Comparison of ENCODE assay signal across 9 mouse cellular contexts in genomic region chr9:13587085-13587933, GRCm38 (mm10).
DNase-seq lines count a peak whose midpoint lies in the region; ATAC-seq lines count a peak whose summit lies in the region.
"Had no signal": no experiment of that assay in that cellular context is flagged by ENCODE, and none has a peak within 500 bp of the region (broad histone marks: within the 10 kb centered on the region; RNA-seq: fewer than 3 reads in every experiment).

No protein-coding gene starts in this region.

- H3K4me1 ChIP-seq in liver, embryonic 13.5 days (replicated peaks), result peaks cover 4% of the 10 kb centered on the region; the same call in 1 of the 2 replicates

- intact Hi-C loops in heart, postnatal 14 days (cut with DNase I), result loop anchor here (5.0 kb wide), 1 partner anchor 65 kb away; no protein-coding TSS in a partner anchor

- no peak overlapping the region for H3K9ac ChIP-seq in liver, embryonic 13.5 days
- H3K9ac ChIP-seq: liver, embryonic 14.5 days had no signal

- 28% methylated on average over 9 of the region's 9 CpGs for WGBS in liver, embryonic 13.5 days (ENCODE audit: insufficient replicate concordance)

- no peaks in the 10 kb centered on the region for H3K36me3 ChIP-seq in liver, embryonic 13.5 days

- ATAC-seq in liver, embryonic 13.5 days (ENCODE audit: low read depth), result peak; percentile 68

- H3K4me2 ChIP-seq in liver, embryonic 13.5 days, result no peak overlapping the region

- no peak overlapping the region for H3K27ac ChIP-seq in liver, embryonic 13.5 days
- H3K27ac ChIP-seq: liver, embryonic 14.5 days had no signal

- DNase-seq in kidney, adult 9 months, result peak; percentile 39
- DNase-seq in kidney, postnatal 25 days, result no peak
- DNase-seq in R1 (ENCODE audit: low read depth, low spot score), result peak; percentile 13
- peak; percentile 25 to 26 for DNase-seq in heart, postnatal 14 days
- DNase-seq in liver, embryonic 13.5 days, result no peak
- DNase-seq in spleen, adult 12 weeks (ENCODE audit: low spot score), result peak; percentile 6
- DNase-seq in gastrocnemius, adult 8-10 months (ENCODE audit: low spot score in 2 of 2), result no peak
- no peak for DNase-seq in ovary, postnatal 10 days (ENCODE audit: low spot score)

- no peak overlapping the region for H3K4me3 ChIP-seq in liver, embryonic 13.5 days (replicated peaks)

- H3K27me3 ChIP-seq in liver, embryonic 13.5 days, result no peaks in the 10 kb centered on the region

- H3K9me3 ChIP-seq in liver, embryonic 13.5 days (replicated peaks), result no peaks in the 10 kb centered on the region

Comparison
In these comparisons a context has a peak if more than half of its experiments do, and no peak if none do; other contexts are left out.
1. DNase-seq: peak in kidney, adult 9 months (single experiment), R1 (single experiment), heart, postnatal 14 days (2 of 2) and spleen, adult 12 weeks (single experiment); none in kidney, postnatal 25 days (0 of 2), liver, embryonic 13.5 days (single experiment), gastrocnemius, adult 8-10 months (0 of 2) and ovary, postnatal 10 days (single experiment).